Mouse (Mus musculus) macrophage (primary cell): ENCODE measurements around the gene Adam8. TPM values are rescaled to one million over a fixed set of nuclear protein-coding genes. Genes with fewer than 3 reads are reported as not detected.

Source experiments
- H3K27ac ChIP-seq: fragments of 350-480 bp; formaldehyde crosslinking; 2 replicates; pipeline ENCODE4 v1.9.0; 2021
- H3K36me3 ChIP-seq: fragments of 350-480 bp; formaldehyde crosslinking; 2 replicates; pipeline ENCODE4 v1.9.0; 2021; ENCODE audit errors: inconsistent target
- H3K4me3 ChIP-seq: fragments of 350-480 bp; formaldehyde crosslinking; 2 replicates; pipeline ENCODE4 v1.9.0; 2021; ENCODE audit errors: inconsistent target
- H3K79me2 ChIP-seq: fragments of 350-480 bp; formaldehyde crosslinking; 2 replicates; pipeline ENCODE4 v1.9.0; 2021; ENCODE audit errors: inconsistent target
- WGBS: methylation state at CpG from one replicate; pipeline ENCODE4 v1.1.7; 2026; ENCODE audit warnings: inconsistent platforms; ENCODE audit not compliant: missing documents; 5-methylcytosine and 5-hydroxymethylcytosine counted together
- polyA plus RNA-seq: library from polyadenylated mRNA; stranded (reverse); fragments of 250-400 nt; gene quantifications from 3 replicates; pipeline ENCODE4 v1.2.4, GENCODE M21; 2018; ENCODE audit warnings: inconsistent platforms

Adam8 gene
- polyA plus RNA-seq, 1 experiment from 2014 or later, result 407 TPM

DNA sequence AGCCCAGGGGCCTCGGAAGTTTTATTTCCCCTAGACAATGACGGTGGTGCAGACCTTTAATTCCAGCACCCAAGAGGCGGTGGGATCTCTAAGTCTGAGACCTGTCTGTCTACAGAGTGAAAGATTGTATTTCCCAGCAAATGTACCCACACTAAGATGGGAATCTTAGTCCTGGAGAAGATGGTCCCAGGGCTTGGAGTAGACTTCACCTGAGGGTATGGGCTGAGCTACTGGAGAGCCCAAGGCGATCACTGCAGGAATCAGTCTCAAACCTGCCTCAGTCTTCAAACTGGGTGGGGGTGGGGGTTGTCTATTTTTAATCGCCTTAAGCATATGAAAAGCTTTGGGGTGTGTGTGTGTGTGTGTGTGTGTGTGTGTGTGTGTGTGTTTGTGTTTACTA is 46.3 kb downstream of the Adam8 start:
- WGBS, result 79% methylated on average over 5 of the region's 5 CpGs
- H3K79me2 ChIP-seq, result no peaks in the 10 kb centered on the region
- H3K36me3 ChIP-seq, result no peaks in the 10 kb centered on the region
- H3K27ac ChIP-seq, result no peak overlapping the region
- no peak overlapping the region for H3K4me3 ChIP-seq

DNA sequence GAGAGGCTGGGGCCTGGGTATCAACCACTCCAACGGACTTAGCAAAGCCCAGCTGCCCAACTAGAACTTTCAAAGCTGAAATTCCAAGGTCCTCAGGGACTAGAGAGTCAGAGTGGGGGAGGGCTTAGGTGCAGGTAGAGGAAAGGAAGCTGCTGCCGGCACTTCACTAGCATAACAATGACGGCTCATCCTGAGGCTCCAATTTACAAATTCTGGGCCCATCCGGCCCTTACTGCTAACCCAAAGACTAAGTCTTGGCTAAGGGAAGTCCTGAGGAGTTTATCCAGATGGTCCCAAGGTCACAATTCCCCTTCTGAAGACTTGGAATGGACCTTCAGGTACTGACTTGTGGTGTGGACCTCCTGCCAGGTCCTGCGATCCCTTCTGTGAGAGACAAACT is 46.8 kb downstream of the Adam8 start:
- Histone ChIP-seq H3K79me2 (no peaks in the 10 kb centered on the region), H3K27ac (no peak overlapping the region), H3K4me3 (no peak overlapping the region), H3K36me3 (no peaks in the 10 kb centered on the region)
- 82% methylated on average over 5 of the region's 5 CpGs for WGBS

DNA sequence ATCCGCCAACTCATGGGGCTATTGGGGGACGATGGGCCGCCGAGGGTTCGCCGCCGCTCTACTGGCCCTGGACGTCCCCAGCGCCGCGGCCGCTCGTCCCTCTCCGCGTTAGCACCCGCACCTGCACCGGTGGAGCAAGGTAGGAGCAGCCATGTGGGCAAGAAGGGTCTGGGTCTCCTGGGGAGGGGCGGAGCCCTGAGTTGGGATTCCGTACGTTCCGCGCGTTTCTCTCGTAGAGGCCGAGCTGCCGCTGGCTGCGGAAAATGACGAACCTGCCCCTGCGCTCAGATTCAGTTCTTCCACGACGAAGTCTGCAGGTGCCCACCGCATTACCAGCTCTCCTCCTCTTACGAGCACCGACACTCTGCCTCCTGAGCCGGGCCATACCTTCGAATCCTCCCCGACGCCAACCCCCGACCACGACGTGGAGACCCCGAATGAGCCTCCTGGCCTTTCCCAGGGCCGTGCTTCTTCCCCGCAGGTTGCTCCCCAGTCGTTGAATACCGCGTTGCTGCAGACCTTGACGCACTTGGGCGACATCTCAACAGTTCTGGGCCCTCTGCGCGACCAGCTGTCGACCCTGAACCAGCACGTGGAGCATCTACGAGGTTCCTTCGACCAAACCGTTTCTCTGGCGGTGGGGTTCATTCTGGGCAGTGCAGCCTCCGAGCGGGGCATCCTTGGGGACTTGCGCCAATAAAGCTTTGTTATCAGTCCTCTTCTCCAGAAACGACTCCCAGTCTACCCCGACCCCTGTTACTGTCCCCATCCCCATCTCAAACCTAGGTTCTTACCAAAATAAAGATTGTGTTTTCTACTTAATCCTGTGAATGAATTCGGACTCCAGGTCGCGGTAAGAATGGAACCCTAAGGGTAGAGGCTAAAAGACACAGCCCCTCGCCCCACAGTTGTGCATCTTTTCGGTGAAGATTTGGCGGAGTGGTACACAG is 47.8 kb downstream of the Adam8 start:
- Histone ChIP-seq H3K79me2 (no peaks in the 10 kb centered on the region), H3K36me3 (no peaks in the 10 kb centered on the region), H3K27ac (no peak overlapping the region), H3K4me3 (no peak overlapping the region)
- 11% methylated on average over 65 of the region's 68 CpGs for WGBS

DNA sequence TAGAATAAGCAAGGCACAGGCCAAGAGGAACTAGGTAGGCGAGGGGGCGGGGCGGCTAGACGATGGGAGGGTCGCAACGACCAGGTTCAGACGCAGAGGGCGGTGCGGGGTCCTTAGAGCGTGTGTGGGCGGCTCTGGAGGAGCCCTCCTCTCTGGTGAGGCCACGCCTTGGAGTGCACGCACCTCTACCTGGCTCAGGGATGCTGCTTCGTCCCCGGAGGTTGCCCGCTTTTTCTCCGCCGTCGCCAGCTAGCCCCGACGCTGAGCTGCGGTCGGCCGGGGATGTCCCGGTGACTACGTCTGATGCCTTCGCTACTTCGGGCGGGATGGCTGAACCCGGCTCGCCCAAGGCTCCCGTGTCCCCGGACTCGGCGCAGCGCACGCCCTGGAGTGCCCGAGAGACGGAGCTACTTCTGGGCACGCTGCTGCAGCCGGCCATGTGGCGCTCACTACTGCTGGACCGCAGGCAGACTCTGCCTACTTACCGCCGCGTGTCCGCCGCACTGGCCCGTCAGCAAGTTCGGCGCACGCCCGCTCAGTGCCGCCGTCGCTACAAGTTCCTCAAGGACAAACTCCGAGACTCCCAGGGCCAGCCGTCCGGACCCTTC is 48.6 kb downstream of the Adam8 start, which contains the start of gene Utf1:
Gene Utf1, plus strand, starts transcription at position 116 of the 608 bp plus-strand sequence.
- Histone ChIP-seq H3K27ac (no peak within 1 kb of the TSS), H3K36me3 (no peaks in the 10 kb centered on the region), H3K4me3 (no peak within 1 kb of the TSS), H3K79me2 (no peaks in the 10 kb centered on the region)
- WGBS, result 2% methylated on average over 52 of the region's 59 CpGs

DNA sequence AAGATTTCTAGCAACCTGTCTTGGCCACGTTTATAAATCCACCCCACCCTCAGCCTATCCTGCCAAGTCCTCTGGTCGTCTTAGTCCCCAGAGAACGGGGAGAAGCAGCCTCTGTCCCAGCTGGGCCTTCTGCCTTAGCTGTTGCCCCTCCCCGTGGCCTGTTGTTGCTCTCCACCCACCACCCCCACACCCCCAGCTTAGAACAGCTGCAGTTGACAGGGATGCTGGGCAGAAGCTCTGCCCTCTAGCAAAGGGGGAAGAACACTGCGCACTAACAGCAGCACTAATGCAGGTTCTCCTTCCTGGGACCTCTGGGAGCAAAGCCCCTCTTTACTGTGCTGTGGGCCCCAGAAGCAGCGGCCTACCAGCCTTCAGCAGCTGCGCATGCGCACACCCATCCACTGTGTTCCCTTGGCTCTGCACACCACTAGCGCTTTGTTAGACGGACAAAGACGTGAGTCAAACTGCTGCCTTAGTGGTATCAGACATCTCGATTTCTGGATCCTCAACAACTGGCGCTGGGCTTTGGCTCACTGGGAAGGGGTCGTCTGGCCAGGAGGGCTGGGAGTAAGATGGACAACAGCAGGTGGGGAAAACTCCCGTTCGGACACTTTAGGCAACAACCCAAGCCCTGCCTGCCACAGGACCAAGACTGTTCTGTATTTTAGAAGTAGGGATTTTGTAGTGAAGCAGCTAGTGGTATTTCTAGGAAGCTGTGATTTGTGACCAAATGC is 51.7 kb downstream of the Adam8 start:
- WGBS, result 77% methylated on average over 11 of the region's 16 CpGs
- H3K4me3 ChIP-seq, result no peak overlapping the region
- no peaks in the 10 kb centered on the region for H3K79me2 ChIP-seq
- no peak overlapping the region for H3K27ac ChIP-seq
- H3K36me3 ChIP-seq, result no peaks in the 10 kb centered on the region

DNA sequence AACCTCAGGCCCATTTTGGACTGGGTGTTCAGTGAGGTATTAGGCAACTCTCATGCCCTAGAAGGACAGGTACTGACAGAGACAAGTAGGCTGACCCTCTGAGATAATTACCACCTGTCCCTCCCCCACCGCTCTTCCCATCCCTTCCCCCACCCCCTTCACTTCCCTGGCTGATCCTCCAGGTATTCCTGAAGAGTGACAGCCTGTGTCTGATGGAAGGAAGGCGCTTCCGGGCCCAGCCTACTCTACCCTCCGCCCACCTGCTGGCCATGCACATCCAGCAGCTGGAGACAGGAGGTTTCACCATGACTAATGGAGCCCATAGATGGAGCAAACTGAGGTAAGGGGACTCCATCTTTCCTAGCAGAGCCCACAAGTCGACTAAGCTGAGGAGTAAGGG is 54.6 kb downstream of the Adam8 start:
- Histone ChIP-seq H3K27ac (no peak overlapping the region), H3K36me3 (no peaks in the 10 kb centered on the region), H3K79me2 (no peaks in the 10 kb centered on the region), H3K4me3 (no peak overlapping the region)
- whole genome bisulfite sequencing, result 88% methylated on average over 4 of the region's 5 CpGs

DNA sequence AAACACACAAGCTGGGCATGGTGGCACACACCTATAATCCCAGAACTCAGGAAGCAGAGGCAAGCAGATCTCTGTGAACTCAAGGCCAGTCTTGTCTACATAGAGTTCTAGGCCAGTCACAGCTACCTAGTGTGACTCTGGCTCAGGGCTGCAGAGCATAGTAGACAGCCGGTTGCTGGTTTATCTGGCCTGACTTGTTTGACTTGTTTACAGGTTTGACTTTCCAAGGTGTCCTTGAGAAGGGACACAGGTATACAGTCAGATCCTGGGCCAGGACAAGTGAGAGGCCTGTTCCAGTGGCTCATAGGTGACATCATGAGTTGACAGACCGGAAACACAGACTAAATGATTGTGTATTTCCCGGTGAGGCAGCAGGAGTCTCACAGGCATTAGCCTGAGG is 55.2 kb downstream of the Adam8 start:
- WGBS, result 89% methylated on average over 3 of the region's 3 CpGs
- Histone ChIP-seq H3K4me3 (no peak overlapping the region), H3K36me3 (no peaks in the 10 kb centered on the region), H3K79me2 (no peaks in the 10 kb centered on the region), H3K27ac (no peak overlapping the region)

DNA sequence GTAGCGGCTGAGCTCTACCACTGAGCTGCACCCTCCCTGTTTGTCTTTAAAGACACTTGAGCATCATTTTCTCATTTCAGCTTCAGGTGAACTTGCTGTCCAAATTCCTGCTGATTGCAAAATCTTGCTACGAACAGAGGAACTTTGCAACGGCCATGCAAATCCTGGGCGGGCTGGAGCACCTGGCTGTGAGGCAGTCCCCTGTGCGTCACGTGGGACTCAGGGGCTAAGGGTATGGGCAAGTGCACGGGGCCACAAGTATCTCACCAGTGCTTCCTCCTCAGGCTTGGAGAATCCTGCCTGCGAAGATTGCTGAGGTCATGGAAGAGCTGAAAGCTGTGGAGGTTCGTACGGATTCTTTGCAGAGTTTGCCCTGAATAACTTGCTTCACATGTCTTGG is 55.7 kb downstream of the Adam8 start:
- Histone ChIP-seq H3K27ac (no peak overlapping the region), H3K79me2 (no peaks in the 10 kb centered on the region), H3K4me3 (no peak overlapping the region), H3K36me3 (no peaks in the 10 kb centered on the region)
- WGBS, result 90% methylated on average over 10 of the region's 10 CpGs

DNA sequence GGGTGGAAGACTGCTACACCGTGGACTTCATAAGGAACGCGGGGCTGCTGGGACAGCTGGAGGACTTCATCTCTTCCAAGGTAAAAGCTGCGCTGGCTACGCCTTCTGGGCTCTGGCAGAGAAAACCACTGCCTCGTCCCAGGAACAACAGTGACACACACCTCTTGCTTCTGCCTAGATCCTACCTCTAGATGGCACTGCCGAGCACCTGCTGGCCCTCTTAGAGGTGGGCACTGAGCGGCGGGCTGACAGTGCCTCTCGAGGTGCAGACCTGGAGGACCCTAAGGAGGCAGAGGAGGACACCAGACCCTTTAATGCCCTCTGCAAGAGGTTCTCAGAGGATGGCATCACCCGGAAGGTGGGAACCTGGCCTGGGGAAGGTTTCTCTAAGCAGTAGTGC is 61.6 kb downstream of the Adam8 start:
- Histone ChIP-seq H3K79me2 (no peaks in the 10 kb centered on the region), H3K27ac (no peak overlapping the region), H3K4me3 (no peak overlapping the region), H3K36me3 (no peaks in the 10 kb centered on the region)
- WGBS, result 28% methylated on average over 11 of the region's 11 CpGs

Other genes with a start within 250 kb of the Adam8 start
- gene Adgra1, start 158.4 kb downstream of the Adam8 start, polyA plus RNA-seq, result not detected in 3 replicates
- not detected in 3 replicates for gene Kndc1, start 97.9 kb downstream of the Adam8 start, polyA plus RNA-seq
- gene Utf1, start 48.8 kb downstream of the Adam8 start, polyA plus RNA-seq, result not detected in 3 replicates
- gene 6430531B16Rik, start 13.8 kb downstream of the Adam8 start, polyA plus RNA-seq, result 0.23 to 0.38 TPM in 2 of 3 replicates, not detected in the other
- gene Zfp511, start 43.8 kb upstream of the Adam8 start, polyA plus RNA-seq, result 11.9 to 14.7 TPM (median 14.1 TPM) in 3 replicates
- gene Tubgcp2, start 44.1 kb upstream of the Adam8 start, polyA plus RNA-seq, result 12.5 to 29.2 TPM (median 21.1 TPM) in 3 replicates
- not detected in 3 replicates for gene Msx3, start 56.5 kb upstream of the Adam8 start, polyA plus RNA-seq
- gene Caly, start 90.0 kb upstream of the Adam8 start, polyA plus RNA-seq, result not detected in 3 replicates
- gene Prap1, start 100.8 kb upstream of the Adam8 start, polyA plus RNA-seq, result not detected in 3 replicates
- 7.9 to 11.8 TPM (median 11.6 TPM) in 3 replicates for gene Fuom, start 109.9 kb upstream of the Adam8 start, polyA plus RNA-seq
- 20.7 to 41.5 TPM (median 38.8 TPM) in 3 replicates for gene Paox, start 123.2 kb upstream of the Adam8 start, polyA plus RNA-seq
- 47.2 to 96.9 TPM (median 73.4 TPM) in 3 replicates for gene Echs1, start 123.9 kb upstream of the Adam8 start, polyA plus RNA-seq
- gene Mtg1, start 145.0 kb upstream of the Adam8 start, polyA plus RNA-seq, result 8.3 to 14.7 TPM (median 9.4 TPM) in 3 replicates
- not detected in 3 replicates for gene Sprn, start 162.3 kb upstream of the Adam8 start, polyA plus RNA-seq
- not detected in 3 replicates for gene Olfr522, start 172.2 kb upstream of the Adam8 start, polyA plus RNA-seq
- not detected in 3 replicates for gene Olfr523, start 180.7 kb upstream of the Adam8 start, polyA plus RNA-seq
- not detected in 3 replicates for gene Olfr524, start 213.4 kb upstream of the Adam8 start, polyA plus RNA-seq
- gene Cd163l1, start 225.7 kb upstream of the Adam8 start, polyA plus RNA-seq, result not detected in 3 replicates